Mouse (Mus musculus): ENCODE results near the gene Arhgap35. TPM values are rescaled to one million over a fixed set of nuclear protein-coding genes. Genes with fewer than 3 reads are reported as not detected.

Gene Arhgap35
- total RNA-seq, 2 experiments from 2014 or later = 52.5 to 62.2 TPM

DNA sequence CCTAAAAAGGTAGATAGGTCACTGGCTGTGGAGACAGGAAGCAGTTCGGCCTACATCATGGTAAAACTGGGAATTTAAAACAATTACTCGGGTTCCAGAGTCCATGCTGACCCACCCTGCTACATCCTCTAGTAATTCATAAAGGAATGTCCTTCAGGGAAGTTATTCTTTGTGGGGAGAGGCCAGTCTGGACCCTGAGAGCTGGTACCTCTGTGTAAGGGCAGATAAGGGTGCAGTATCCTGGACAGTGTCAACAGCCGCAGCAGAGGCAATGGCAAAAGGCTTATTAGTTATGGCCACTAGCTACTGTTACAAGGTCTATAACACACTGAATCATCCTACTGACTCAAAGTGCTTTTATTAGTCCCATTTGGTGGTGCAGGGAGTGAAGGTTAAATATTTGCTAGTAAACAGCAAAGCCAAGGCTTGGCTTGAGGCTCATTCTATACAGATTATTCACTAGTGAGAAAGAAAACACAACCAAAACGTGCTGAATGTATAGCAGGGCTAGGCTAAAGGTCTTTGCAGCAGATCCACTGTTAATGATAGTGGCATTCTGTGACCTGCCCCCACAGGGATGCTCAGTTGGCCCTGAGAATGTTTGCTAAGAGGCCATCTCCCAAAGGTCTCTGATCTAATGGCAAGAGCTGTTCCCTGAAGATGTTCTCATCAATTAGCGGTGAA lies 77.4 kb downstream of the Arhgap35 start:
- DNase-seq = no peak
- intact Hi-C loops (cut with DNase I) = no loop called here

DNA sequence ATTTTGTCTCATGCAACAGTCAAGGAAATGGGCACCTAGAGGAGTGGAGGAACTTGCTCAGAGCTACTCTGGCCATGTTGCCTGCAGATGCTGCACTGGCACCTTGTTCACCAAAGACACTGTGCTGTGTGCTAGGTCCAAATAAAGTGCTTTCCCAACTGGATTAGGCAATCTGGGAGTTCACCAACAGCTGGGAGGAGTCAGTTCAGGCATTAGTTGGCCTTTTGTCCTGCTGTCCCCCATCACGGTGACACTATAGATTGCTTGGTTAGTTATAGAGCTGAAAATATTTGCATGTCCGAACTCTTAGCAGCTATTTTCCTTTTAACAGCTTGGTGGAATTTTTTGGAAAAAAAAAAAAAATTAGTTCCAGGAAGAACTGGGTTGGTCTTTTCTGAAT lies 88.8 kb downstream of the Arhgap35 start:
- intact Hi-C loops (cut with DNase I) = no loop called here
- DNase-seq = peak in 1 of 2 experiments; percentile 16

DNA sequence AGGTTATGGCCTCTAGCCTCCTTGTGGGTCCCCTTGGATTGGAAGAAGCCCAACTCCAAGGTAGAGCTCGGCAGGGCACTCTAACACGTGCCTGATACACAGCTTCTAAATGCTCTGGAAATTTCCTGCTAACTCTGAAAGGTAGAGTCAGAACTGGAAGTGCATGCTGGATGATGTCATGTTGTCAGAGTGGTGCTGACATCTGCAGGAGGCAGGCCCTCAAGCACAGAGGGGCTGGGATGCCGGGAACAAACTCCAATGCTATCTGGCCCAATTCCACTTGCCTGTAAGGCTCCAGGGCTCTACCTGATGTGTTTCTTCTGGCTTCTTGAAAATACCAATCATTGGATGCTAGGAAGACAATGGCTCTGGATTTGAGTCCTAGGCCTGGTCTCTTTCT lies 89.3 kb downstream of the Arhgap35 start:
- intact Hi-C loops (cut with DNase I) = no loop called here
- DNase-seq = peak; percentile 40 to 46

DNA sequence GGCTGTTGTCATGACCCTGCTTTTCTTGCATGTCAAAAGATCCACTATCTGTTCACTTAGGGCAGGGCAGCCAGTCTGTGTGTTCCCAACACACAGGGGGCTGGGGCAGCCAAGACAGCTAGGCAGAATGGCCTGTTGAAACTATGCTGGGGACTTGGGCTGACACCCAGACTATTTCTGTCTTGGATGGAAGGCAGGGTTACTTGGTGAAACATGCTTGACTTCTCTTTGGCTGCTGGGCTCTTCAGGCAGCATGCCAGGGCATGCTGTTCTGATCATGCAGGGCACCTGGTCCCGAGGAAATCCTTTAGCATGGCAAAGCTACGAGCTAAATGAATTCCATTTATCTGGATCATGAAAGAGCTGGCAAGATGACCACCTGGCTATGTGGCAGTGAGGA lies 90.5 kb downstream of the Arhgap35 start:
- intact Hi-C loops (cut with DNase I) = no loop called here

DNA sequence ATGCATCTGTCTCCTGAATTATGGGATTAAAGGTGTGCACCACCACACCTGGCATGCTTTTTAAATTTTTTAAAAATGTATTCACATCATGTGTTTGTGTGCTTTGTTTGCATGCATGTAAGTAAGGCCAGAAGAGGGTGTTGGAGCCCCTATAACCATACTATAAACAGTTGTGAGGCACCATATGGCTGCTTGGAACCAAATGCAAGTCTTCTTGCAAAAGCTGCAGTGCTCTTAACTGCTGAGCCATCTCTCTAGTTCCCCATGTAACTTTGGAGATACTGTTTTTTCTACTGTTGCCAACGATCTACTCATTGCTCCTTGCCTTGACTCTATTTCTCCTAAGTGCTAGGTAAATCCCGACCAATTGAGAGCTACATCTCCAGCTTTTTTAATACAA lies 95.5 kb downstream of the Arhgap35 start:
- intact Hi-C loops (cut with DNase I) = no loop called here
- DNase-seq = no peak

More for the DNA sequence above, 90.5 kb downstream of the Arhgap35 start:
- DNase-seq = peak; percentile 69 to 78

DNA sequence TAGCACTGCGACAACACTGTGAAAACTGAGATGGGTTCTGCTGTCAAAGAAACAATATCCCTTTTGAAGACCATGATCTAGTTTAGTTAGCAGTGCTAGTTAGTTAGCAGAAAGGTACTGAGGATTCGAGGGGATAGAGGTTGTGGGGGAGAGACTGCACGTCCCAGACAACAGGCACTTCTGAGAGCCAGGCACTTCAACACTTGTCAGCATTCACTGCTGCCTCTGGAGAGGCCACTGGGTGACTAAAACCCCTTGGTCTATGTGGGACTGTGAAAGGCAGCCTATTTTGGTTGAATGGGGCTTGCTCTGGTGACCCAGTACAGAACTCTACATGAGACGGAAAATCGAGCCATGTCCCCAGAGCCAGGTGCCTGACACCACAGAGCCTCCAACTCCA lies 97.6 kb downstream of the Arhgap35 start:
- intact Hi-C loops (cut with DNase I) = no loop called here
- peak in 1 of 2 experiments; percentile 25 for DNase-seq

DNA sequence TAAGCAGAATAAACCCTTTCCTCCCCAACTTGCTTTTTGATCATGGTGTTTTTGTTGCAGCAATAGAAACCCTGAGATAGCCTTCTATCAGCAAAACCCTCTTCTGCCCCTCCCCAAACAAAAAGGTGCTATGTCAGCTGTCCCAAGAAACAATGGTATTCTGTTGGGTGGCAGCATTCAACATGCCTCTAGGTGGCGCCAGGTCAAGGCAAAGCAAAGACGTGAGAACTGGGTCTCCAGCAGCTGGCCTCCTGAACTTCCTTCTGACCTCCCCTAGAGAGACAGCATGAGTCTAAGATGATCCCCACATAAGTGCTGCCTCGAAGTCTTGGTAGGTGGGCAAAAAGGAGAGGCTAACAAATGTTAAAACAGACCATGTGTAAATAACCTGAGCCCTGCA lies 107.5 kb downstream of the Arhgap35 start:
- DNase-seq = peak; percentile 68 to 82
- intact Hi-C loops (cut with DNase I) = loop anchor here (1.0 to 10.0 kb wide), 2 partner anchors 110 to 228 kb away; partner anchors contain the start of gene Ap2s1

DNA sequence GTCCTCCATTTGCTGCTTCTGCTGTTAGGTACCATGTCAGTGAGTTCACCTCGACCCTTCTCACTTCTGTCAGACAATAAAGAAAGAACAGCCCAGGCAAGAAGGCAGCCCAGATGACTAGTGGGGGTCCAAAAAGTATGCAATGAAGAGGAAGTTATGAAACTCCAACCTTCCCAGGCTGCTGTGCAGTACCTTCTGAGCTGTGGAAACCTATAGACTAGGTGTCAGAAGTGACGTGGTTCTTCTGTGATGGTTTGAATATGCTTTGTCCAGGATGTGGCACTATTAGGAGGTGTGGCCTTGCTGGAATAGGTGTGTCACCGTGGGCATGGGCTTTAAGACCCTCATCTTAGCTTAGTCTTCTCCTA lies 109.6 kb downstream of the Arhgap35 start:
- intact Hi-C loops (cut with DNase I) = loop anchor here (10.0 kb wide), 1 partner anchor 230 kb away; the partner anchor contains the start of gene Ap2s1

DNA sequence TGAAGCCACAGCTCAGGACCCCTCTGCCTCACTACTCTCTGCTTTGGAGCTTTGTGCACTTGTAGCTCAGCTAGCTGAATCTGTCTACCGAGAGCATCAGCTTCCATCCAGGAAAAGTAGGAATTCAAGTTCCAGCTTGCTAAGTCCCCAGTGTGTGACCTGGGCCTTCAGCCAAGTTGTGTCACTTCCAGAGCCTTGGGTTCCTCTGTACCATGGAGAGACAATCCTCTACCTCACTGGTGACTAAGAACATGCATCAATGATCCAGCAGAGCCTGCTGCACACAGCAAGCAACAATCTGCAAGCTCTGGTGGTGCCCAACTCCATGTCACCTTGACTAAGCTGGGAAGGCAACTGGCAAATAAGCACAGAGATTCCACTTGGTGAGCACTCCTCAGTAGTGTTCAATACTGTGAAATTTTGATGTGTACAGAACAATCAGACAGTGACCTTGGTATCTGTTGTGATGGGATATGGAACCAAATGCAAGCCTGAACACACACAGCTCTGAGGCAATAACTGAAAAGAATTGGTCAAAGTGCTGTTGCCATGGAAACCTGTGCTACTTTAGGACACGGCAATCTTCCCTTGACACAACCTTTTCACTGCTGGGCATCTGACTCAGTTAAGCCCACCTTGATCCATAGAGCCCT lies 110.1 kb downstream of the Arhgap35 start:
- DNase-seq = peak; percentile 47 to 59
- intact Hi-C loops (cut with DNase I) = loop anchor here (10.0 kb wide), 1 partner anchor 230 kb away; the partner anchor contains the start of gene Ap2s1

More for the DNA sequence above, 109.6 kb downstream of the Arhgap35 start:
- DNase-seq = no peak

DNA sequence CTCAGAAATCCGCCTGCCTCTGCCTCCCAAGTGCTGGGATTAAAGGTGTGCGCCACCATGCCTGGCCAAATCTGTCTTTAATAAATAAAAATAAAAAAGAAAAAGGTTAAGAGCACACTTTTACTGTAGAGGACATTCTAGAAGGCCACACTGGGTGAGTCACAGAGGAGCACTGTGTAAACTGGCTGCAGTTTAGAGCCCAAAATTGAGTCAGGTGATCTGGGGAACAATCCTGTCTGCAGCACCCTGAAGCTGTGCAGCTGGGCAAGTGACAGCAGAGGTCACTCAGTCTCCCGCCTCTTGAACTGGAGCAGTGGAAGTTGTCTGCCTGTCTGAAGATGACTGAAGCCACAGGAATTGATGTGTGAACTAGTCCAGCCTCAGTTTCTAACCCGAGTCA lies 113.2 kb downstream of the Arhgap35 start:
- intact Hi-C loops (cut with DNase I) = loop anchor here (10.0 kb wide), 1 partner anchor 233 kb away; the partner anchor contains the start of gene Ap2s1
- DNase-seq = no peak

DNA sequence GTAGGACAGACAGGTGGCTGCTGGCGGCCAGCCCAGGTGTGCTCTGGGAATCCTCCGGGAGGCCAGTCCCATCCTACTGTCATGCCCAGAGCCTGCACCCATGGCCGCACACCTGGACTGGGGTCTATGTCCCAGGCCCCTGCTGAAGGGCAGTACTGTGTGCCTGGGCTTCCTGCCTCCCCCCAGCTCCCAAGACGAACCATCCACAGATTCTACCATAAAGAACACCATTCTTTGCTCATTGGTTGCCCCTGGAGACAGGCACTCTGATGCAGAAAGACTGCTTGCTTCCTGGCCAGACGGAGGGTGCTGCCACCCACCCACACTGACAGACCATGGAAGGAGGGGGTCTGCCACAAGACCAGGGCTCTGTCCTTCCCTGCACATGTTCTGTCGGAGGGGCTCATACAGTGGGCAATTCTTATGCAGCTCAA lies 115.1 kb downstream of the Arhgap35 start:
- DNase-seq = no peak
- intact Hi-C loops (cut with DNase I) = loop anchor here (10.0 kb wide), 1 partner anchor 235 kb away; the partner anchor contains the start of gene Ap2s1

DNA sequence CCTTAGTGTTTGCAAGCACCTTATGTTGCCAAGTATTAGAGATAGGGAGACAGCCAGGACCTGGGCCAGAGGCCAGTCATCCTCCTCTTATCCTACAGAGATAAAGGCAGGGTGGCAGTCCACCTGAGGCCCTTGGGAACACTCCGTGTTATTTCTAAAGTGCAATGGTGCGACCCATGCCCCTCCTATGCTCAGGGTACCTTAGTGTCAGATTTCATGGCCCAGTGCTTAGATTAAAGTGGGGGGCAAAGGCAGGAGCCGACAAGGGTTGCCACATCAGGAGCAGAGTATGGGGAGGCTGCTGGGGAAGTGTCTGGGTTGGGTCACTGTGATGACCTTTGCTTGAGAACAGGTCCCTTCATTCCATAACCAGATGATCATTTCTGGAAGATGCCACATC lies 118.5 kb downstream of the Arhgap35 start:
- DNase-seq = no peak
- intact Hi-C loops (cut with DNase I) = no loop called here

DNA sequence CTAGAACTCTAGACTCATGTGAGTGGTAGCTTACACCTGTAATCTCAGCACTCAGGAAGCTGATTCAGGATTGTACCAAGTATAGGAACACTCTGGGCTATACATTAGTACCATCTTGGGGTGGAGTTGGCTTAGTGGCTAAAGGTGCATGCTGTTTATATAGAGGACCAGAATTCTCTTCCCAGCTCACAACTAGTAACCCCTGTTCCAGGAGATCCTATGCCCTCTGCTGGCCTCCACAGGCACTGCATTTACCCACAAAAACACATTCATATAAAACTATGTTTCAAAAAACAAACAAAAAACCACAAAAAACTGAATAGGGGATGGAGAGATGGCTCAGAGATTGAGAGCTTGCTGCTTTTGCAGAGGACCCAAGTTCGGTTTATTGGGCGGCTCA lies 121.4 kb downstream of the Arhgap35 start:
- intact Hi-C loops (cut with DNase I) = loop anchor here (5.0 kb wide), 1 partner anchor 196 kb away; no protein-coding TSS in a partner anchor
- peak; percentile 52 to 71 for DNase-seq

DNA sequence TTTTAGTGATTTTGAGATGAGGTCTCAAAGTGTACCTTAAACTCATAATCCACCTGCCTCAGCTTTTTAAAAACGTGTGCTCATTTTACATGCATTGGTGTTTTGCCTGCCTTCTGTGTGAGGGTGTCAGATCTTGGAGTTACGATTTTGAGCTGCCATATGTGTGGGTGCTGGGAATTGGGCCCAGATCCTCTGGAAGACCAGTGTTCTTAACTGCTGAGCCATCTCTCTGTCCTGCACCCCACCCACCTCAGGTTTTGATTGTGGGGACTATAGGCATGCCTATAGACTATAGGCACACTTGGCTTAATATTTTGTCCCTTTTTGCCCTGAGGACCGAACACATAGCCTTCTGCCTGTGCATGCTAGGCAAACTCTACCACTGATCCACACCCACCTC lies 122.6 kb downstream of the Arhgap35 start:
- no peak for DNase-seq
- intact Hi-C loops (cut with DNase I) = loop anchor here (5.0 kb wide), 1 partner anchor 195 kb away; no protein-coding TSS in a partner anchor

DNA sequence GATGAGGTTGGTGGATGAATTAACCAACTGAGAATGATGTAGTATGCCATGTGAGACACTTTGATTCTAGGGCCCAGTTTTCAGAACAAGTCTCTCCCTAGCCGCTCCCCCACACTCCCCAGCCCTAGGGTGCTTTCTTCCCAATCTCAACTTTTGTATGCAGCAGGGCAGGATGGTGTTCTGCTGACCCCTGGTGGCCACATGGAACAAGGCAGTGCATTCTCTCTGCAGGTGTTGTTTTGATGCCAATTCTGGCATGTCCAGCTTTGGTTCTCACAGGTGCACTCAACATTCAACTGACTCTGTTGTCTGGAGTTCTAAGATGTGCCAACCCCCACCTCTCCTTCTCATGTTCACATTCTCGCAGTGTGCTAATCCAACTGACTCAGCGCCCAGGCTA lies 123.0 kb downstream of the Arhgap35 start:
- intact Hi-C loops (cut with DNase I) = loop anchor here (1.0 to 5.0 kb wide), 3 partner anchors 26 to 194 kb away; no protein-coding TSS in a partner anchor
- peak; percentile 74 to 80 for DNase-seq

DNA sequence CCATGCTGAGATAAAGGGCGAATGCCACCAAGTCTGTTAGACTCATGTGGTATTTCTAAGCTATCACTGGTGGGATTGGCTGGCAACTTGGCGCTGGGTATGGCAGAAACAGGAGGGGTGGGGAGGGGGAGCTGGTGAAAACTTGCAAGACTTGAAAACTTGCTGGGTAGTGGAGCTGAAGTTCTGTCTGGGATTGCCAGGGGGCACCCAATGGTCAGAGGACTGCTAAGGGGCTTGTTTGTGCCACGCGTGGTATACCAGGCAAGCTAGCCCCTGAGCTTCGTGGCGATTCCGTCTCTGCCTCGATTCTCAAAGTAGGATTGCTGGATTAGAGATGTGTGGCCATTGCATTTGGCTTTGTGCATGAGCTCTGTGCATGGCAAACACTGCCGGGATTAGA lies 124.8 kb downstream of the Arhgap35 start:
- DNase-seq = peak; percentile 40 to 60
- intact Hi-C loops (cut with DNase I) = loop anchor here (2.0 to 5.0 kb wide), 2 partner anchors 129 to 193 kb away; no protein-coding TSS in a partner anchor

DNA sequence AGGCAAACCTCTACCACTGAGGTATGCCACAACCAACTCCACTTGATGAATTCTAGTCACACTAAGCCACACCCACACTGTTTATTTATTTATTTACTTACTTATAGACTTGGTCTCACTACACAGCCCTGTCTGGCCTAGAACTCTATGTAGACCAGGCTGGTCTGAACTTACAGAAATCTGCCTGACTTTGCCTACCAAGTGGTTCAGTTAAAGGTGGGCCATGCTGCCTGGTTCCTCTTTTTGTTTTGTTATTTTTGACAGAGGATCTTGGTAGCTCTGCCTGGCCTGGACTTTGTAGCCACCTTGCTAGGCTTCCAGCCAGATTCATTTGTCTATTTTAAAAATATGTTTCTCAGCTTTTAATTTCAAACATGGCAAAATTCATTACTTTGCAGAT lies 126.0 kb downstream of the Arhgap35 start:
- DNase-seq = no peak
- intact Hi-C loops (cut with DNase I) = no loop called here

DNA sequence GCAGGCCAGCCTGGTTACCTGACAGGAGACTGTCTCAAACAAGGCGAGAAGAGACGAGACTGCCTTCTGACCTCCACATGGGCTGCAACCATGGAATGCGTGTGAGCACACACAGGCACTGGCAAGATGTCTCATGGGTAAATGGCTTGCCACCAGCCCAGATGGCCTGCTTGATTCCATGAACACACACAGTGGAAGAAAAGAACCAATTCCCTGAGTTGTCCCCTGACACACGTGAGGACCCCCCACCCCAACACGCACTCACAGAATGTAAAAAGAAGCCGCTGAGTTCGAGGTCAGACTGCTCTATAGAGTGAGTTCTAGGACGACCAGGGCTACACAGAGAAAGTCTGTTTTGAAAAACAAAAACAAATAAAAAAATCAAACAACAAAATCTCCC lies 137.2 kb downstream of the Arhgap35 start, which contains the start of gene Npas1:
Gene Npas1, minus strand, starts transcription at position 101 of the 400 bp plus-strand sequence.
- intact Hi-C loops (cut with DNase I) = no loop called here
- DNase-seq = no peak

DNA sequence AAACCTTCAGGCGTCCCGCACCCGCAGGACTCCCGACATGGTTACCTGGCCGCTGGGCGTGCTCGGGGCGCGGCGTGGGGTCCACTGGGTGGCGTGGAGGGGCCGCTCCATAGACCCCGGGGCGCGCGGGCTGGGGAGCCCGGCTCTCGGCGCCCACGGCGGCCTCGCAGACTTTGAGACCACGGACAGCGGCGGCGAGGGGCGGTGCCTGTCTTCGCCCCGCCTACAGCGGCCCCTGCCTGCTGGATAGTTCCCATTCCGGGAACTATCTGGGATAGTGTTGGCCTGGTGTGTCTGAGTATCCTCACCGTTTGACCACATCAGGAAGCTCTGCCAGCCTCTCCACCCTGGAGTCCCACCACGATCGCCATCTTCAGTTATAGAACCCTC lies 138.2 kb downstream of the Arhgap35 start:
- intact Hi-C loops (cut with DNase I) = no loop called here
- DNase-seq = peak in 1 of 2 experiments; percentile 41

DNA sequence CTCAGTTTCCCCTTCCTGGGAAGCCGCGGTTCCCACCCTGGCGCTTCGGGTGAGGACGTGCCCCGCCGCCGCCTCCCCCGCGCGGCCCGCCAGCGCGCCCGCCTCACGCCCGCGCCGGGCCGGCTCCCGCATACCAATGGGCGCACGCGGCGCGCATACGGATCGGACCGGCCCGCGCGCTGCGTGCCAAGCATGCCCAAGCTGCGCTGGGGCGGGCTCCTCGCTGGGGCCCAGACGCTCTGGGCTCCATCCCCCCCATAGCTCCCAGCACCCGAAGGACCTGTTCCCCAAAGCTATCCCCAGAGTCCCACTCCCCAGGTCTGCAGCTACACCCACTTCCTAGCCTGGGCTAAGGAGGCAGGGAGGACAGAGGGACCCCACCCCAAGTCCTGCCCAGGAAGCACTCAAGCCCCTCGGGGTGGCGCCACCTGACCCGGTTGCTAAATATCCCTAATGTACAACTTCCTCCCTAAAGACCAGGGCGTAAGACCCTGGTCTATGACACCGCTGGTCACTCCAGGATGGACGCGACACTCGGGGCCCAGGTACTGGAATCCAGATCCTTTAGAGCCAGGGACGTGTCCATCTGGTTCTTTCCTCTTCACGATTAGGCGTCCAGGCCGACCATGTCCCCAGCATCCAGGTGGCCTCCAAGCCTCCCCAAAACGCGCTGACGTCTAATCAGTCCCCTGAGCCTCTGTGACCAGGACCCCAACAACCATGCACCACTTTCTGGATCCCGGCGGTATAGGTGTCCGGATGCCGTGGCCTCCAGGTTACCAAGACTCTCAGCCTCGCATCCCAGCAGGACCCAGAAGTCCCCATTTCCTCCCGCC lies 138.8 kb downstream of the Arhgap35 start:
- intact Hi-C loops (cut with DNase I) = no loop called here

DNA sequence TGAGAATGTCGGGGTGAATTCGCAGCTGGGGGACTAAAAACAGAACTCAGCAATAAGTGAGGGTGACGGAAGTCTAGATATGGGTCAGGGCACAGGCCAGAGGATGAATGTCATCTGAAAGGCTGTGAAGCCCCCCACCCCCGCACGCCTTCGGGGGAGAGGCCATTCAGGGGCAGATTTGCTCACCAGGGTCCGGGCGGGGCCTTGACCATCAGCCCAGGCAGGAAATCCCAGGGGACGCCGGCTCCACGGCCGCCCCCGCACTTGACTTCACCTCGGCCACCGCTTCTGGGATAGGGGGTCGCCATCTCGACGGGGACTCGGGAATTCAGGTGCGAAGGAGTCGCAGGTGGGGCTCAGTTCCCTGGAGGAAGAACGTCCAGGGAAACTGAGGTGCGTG lies 139.5 kb downstream of the Arhgap35 start:
- intact Hi-C loops (cut with DNase I) = no loop called here

More for the DNA sequence above, 138.8 kb downstream of the Arhgap35 start:
- no peak for DNase-seq

More for the DNA sequence above, 139.5 kb downstream of the Arhgap35 start:
- no peak for DNase-seq

All from heart, postnatal 10 days (tissue).